Mouse (Mus musculus) kidney, postnatal 14 days (tissue): ENCODE measurements around the gene Msmp.
"Not testable (repeated sequence)": the region's sequence is repeated elsewhere in the genome, so short reads cannot be mapped to it uniquely, and the experiment has no call there.

Source experiments
- DNase-seq: peaks from one replicate; pipeline ENCODE4 v3.0.0; 2022; ENCODE audit warnings: mixed read lengths

The Msmp gene

GRCm38 (mm10) chr4:43561436-43561996 is 22.8 kb downstream of the Msmp start:
- no peak for DNase-seq

GRCm38 (mm10) chr4:43560976-43561375 is 23.3 kb downstream of the Msmp start:
- no peak for DNase-seq

- DNase-seq: peak; percentile 74
Measured at GRCm38 (mm10) chr4:43560243-43560611, 24.1 kb downstream of the Msmp start.

- DNase-seq: no peak
Measured at GRCm38 (mm10) chr4:43559519-43560242, 24.6 kb downstream of the Msmp start.

GRCm38 (mm10) chr4:43558631-43559356 is 25.5 kb downstream of the Msmp start:
- peak; percentile 89 for DNase-seq

GRCm38 (mm10) chr4:43558028-43558630 is 26.2 kb downstream of the Msmp start:
- DNase-seq: peak; percentile 84

- no peak for DNase-seq
Measured at GRCm38 (mm10) chr4:43555926-43556325, 28.4 kb downstream of the Msmp start.

GRCm38 (mm10) chr4:43553891-43554290 is 30.4 kb downstream of the Msmp start:
- no peak for DNase-seq

- DNase-seq: no peak
Measured at GRCm38 (mm10) chr4:43552437-43552836, 31.9 kb downstream of the Msmp start.

GRCm38 (mm10) chr4:43551854-43552253 is 32.4 kb downstream of the Msmp start:
- DNase-seq: not testable (repeated sequence)

- no peak for DNase-seq
Measured at GRCm38 (mm10) chr4:43549055-43549454, 35.2 kb downstream of the Msmp start.

- no peak for DNase-seq
Measured at GRCm38 (mm10) chr4:43547160-43547559, 37.1 kb downstream of the Msmp start.

GRCm38 (mm10) chr4:43546375-43547047 is 37.8 kb downstream of the Msmp start:
- DNase-seq: peak; percentile 48

- no peak for DNase-seq
Measured at GRCm38 (mm10) chr4:43542044-43542443, 42.2 kb downstream of the Msmp start.

GRCm38 (mm10) chr4:43536031-43536430 is 48.3 kb downstream of the Msmp start:
- DNase-seq: no peak

- DNase-seq: no peak
Measured at GRCm38 (mm10) chr4:43535628-43536027, 48.7 kb downstream of the Msmp start.

GRCm38 (mm10) chr4:43533270-43533669 is 51.0 kb downstream of the Msmp start:
- peak; percentile 61 for DNase-seq
